Mouse (Mus musculus) MEL (cell line): Measurements from ENCODE around the gene Eif3b. TPM values are rescaled to one million over a fixed set of nuclear protein-coding genes. Genes with fewer than 3 reads are reported as not detected.

Experiments used
- DNase-seq: peaks from one replicate; pipeline ENCODE4 v3.0.0; 2011; ENCODE audit warnings: low read depth, low spot score
- H3K27ac ChIP-seq: 2 replicates; pipeline ENCODE4 v1.5.1; 2012; ENCODE audit warnings: low read depth, mild to moderate bottlenecking, control low read depth, low read length, moderate library complexity; ENCODE audit not compliant: control insufficient read depth
- H3K27me3 ChIP-seq, 2 experiments: fragments of 150-350 bp in 1 of 2; sonication (generic) in 1 of 2; 2 replicates each; pipeline ENCODE4 v1.6.1; 2012; ENCODE audit warnings: low read length in 2 of 2, mild to moderate bottlenecking in 2 of 2, improper control_type of control experiment in 1 of 2, moderate library complexity in 1 of 2; ENCODE audit not compliant: insufficient read depth in 2 of 2, control insufficient read depth in 1 of 2
- H3K36me3 ChIP-seq, 2 experiments: 2 replicates each; pipeline ENCODE4 v1.6.1; 2012 to 2014; ENCODE audit warnings: low read length in 2 of 2, improper control_type of control experiment in 1 of 2, inconsistent platforms in 1 of 2, mild to moderate bottlenecking in 1 of 2; ENCODE audit not compliant: insufficient read depth in 2 of 2, control insufficient read depth in 1 of 2
- H3K4me1 ChIP-seq, 2 experiments: fragments of 150-350 bp in 1 of 2; sonication (generic) in 1 of 2; 2 replicates each; pipeline ENCODE4 v1.6.1; 2012; ENCODE audit warnings: low read length in 2 of 2, improper control_type of control experiment in 1 of 2, mild to moderate bottlenecking in 1 of 2; ENCODE audit not compliant: insufficient read depth in 2 of 2, control insufficient read depth in 1 of 2
- H3K4me3 ChIP-seq, 2 experiments: fragments of 150-350 bp in 1 of 2; sonication (generic) in 1 of 2; 2 replicates each; pipeline ENCODE4 v1.5.1; 2012; ENCODE audit warnings: low read depth in 2 of 2, low read length in 2 of 2, mild to moderate bottlenecking in 2 of 2, moderate library complexity in 2 of 2, control low read depth in 1 of 2, improper control_type of control experiment in 1 of 2; ENCODE audit not compliant: control insufficient read depth in 1 of 2, insufficient read depth in 1 of 2
- H3K79me2 ChIP-seq: 2 replicates; pipeline ENCODE4 v1.6.1; 2012; ENCODE audit warnings: mild to moderate bottlenecking, low read length, moderate library complexity; ENCODE audit not compliant: control insufficient read depth, poor library complexity, insufficient read depth
- H3K9ac ChIP-seq: 2 replicates; pipeline ENCODE4 v1.6.1; 2012; ENCODE audit warnings: low read depth, mild to moderate bottlenecking, control low read depth, low read length, moderate library complexity; ENCODE audit not compliant: control insufficient read depth, poor library complexity, severe bottlenecking
- H3K9me3 ChIP-seq: fragments of 150-350 bp; sonication (generic); replicated peaks from 2 replicates; pipeline ENCODE4 v1.6.1; 2012; ENCODE audit warnings: mild to moderate bottlenecking, low read length, improper control_type of control experiment, moderate library complexity; ENCODE audit not compliant: insufficient read depth
- CHD1 ChIP-seq: IDR thresholded peaks from 2 replicates; pipeline ENCODE4 v1.6.1; 2012; ENCODE audit warnings: low read depth, mild to moderate bottlenecking, inconsistent platforms, low read length, improper control_type of control experiment
- CHD2 ChIP-seq: IDR thresholded peaks from 2 replicates; pipeline ENCODE4 v1.6.1; 2011; ENCODE audit warnings: low read length, improper control_type of control experiment
- CTCF ChIP-seq, 3 experiments: IDR thresholded peaks in 2 of 3; conservative IDR thresholded peaks in 1 of 3; 2 replicates each; pipeline ENCODE4 v1.5.1; 2011 to 2012; ENCODE audit warnings: low read length in 3 of 3, low read depth in 2 of 3, mild to moderate bottlenecking in 2 of 3, improper control_type of control experiment in 1 of 3, inconsistent platforms in 1 of 3, mixed read lengths in 1 of 3, moderate library complexity in 1 of 3; ENCODE audit not compliant: control insufficient read depth in 1 of 3, insufficient read depth in 1 of 3, poor library complexity in 1 of 3, severe bottlenecking in 1 of 3
- E2F4 ChIP-seq: IDR thresholded peaks from 2 replicates; pipeline ENCODE4 v1.6.1; 2011; ENCODE audit warnings: low read depth, low read length, improper control_type of control experiment, borderline replicate concordance
- ELF1 ChIP-seq: IDR thresholded peaks from 2 replicates; pipeline ENCODE4 v1.6.1; 2014; ENCODE audit warnings: low read depth, mild to moderate bottlenecking, inconsistent platforms, low read length, improper control_type of control experiment, moderate library complexity
- GABPA ChIP-seq: IDR thresholded peaks from 2 replicates; pipeline ENCODE4 v1.6.1; 2012; ENCODE audit warnings: low read depth, mild to moderate bottlenecking, inconsistent platforms, low read length, improper control_type of control experiment, moderate library complexity
- GATA1 ChIP-seq: IDR thresholded peaks from 2 replicates; pipeline ENCODE4 v1.6.1; 2011; ENCODE audit warnings: low read depth, low read length, improper control_type of control experiment
- JUND ChIP-seq: IDR thresholded peaks from 2 replicates; pipeline ENCODE4 v1.6.1; 2011; ENCODE audit warnings: low read depth, mild to moderate bottlenecking, improper control_type of control experiment, low read length
- KAT2A ChIP-seq: conservative IDR thresholded peaks from 2 replicates; pipeline ENCODE4 v1.6.1; 2012; ENCODE audit warnings: low read depth, low read length, improper control_type of control experiment, inconsistent platforms
- MAFK ChIP-seq: IDR thresholded peaks from 2 replicates; pipeline ENCODE4 v1.6.1; 2011; ENCODE audit warnings: low read depth, mild to moderate bottlenecking, low read length, improper control_type of control experiment, borderline replicate concordance
- MAZ ChIP-seq: IDR thresholded peaks from 2 replicates; pipeline ENCODE4 v1.6.1; 2012; ENCODE audit warnings: low read depth, mild to moderate bottlenecking, inconsistent platforms, low read length, improper control_type of control experiment
- MXI1 ChIP-seq: IDR thresholded peaks from 2 replicates; pipeline ENCODE4 v1.6.1; 2011; ENCODE audit warnings: mild to moderate bottlenecking, low read depth, low read length, improper control_type of control experiment
- MYC ChIP-seq: IDR thresholded peaks from 2 replicates; pipeline ENCODE4 v1.6.1; 2011; ENCODE audit warnings: low read depth, mild to moderate bottlenecking, low read length, improper control_type of control experiment, moderate library complexity
- NELFE ChIP-seq: IDR thresholded peaks from 2 replicates; pipeline ENCODE4 v1.6.1; 2011; ENCODE audit warnings: low read depth, low read length, improper control_type of control experiment
- NRF1 ChIP-seq: IDR thresholded peaks from 2 replicates; pipeline ENCODE4 v1.6.1; 2014; ENCODE audit warnings: low read depth, mild to moderate bottlenecking, inconsistent platforms, low read length, improper control_type of control experiment, moderate library complexity; ENCODE audit not compliant: poor library complexity, insufficient read depth, severe bottlenecking
- POLR2A ChIP-seq, 2 experiments: IDR thresholded peaks; 2 replicates each; pipeline ENCODE4 v1.6.1; 2011 to 2012; ENCODE audit warnings: low read length in 2 of 2, mild to moderate bottlenecking in 2 of 2, control low read depth in 1 of 2, improper control_type of control experiment in 1 of 2, low read depth in 1 of 2, moderate library complexity in 1 of 2; ENCODE audit not compliant: control insufficient read depth in 1 of 2, insufficient read depth in 1 of 2, poor library complexity in 1 of 2
- RAD21 ChIP-seq: IDR thresholded peaks from 2 replicates; pipeline ENCODE4 v1.6.1; 2011; ENCODE audit warnings: mild to moderate bottlenecking, low read depth, low read length, improper control_type of control experiment
- RCOR1 ChIP-seq: IDR thresholded peaks from 2 replicates; pipeline ENCODE4 v1.6.1; 2012; ENCODE audit warnings: low read depth, mild to moderate bottlenecking, inconsistent platforms, low read length, improper control_type of control experiment
- SIN3A ChIP-seq: IDR thresholded peaks from 2 replicates; pipeline ENCODE4 v1.6.1; 2012; ENCODE audit warnings: low read length, improper control_type of control experiment, inconsistent platforms
- SMC3 ChIP-seq: IDR thresholded peaks from 2 replicates; pipeline ENCODE4 v1.6.1; 2011; ENCODE audit warnings: low read depth, low read length, improper control_type of control experiment
- TAL1 ChIP-seq: IDR thresholded peaks from 2 replicates; pipeline ENCODE4 v1.6.1; 2012; ENCODE audit warnings: mild to moderate bottlenecking, inconsistent platforms, low read length, moderate library complexity, mixed read lengths
- TCF12 ChIP-seq: IDR thresholded peaks from 2 replicates; pipeline ENCODE4 v1.6.1; 2014; ENCODE audit warnings: low read depth, mild to moderate bottlenecking, inconsistent platforms, low read length, improper control_type of control experiment, moderate library complexity
- UBTF ChIP-seq: IDR thresholded peaks from 2 replicates; pipeline ENCODE4 v1.6.1; 2012; ENCODE audit warnings: low read depth, mild to moderate bottlenecking, inconsistent platforms, low read length, improper control_type of control experiment, moderate library complexity, borderline replicate concordance; ENCODE audit not compliant: insufficient read depth
- USF1 ChIP-seq: IDR thresholded peaks from 2 replicates; pipeline ENCODE4 v1.6.1; 2014; ENCODE audit warnings: low read depth, mild to moderate bottlenecking, inconsistent platforms, low read length, improper control_type of control experiment, moderate library complexity
- USF2 ChIP-seq, 2 experiments: IDR thresholded peaks; 2 replicates each; pipeline ENCODE4 v1.6.1; 2011 to 2012; ENCODE audit warnings: improper control_type of control experiment in 2 of 2, low read length in 2 of 2, borderline replicate concordance in 1 of 2, inconsistent platforms in 1 of 2, low read depth in 1 of 2, mild to moderate bottlenecking in 1 of 2; ENCODE audit not compliant: insufficient read depth in 1 of 2
- ZKSCAN1 ChIP-seq: IDR thresholded peaks from 2 replicates; pipeline ENCODE4 v1.6.1; 2012; ENCODE audit warnings: low read depth, mild to moderate bottlenecking, inconsistent platforms, low read length, improper control_type of control experiment, moderate library complexity
- ZMIZ1 ChIP-seq: IDR thresholded peaks from 2 replicates; pipeline ENCODE4 v1.6.1; 2012; ENCODE audit warnings: low read depth, mild to moderate bottlenecking, inconsistent platforms, low read length, improper control_type of control experiment, moderate library complexity
- ZNF384 ChIP-seq: IDR thresholded peaks from 2 replicates; pipeline ENCODE4 v1.6.1; 2012; ENCODE audit warnings: low read depth, mild to moderate bottlenecking, inconsistent platforms, low read length, improper control_type of control experiment
- polyA plus RNA-seq, 2 experiments: library from polyadenylated mRNA; stranded (reverse) in 1 of 2; unstranded in 1 of 2; fragments of >175 nt in 1 of 2; fragments of >200 nt in 1 of 2; gene quantifications; 2 replicates each; pipeline versions ENCODE4 v1.2.1 to v1.2.4; 2012; ENCODE audit warnings: low replicate concordance in 2 of 2, low read depth in 1 of 2; ENCODE audit not compliant: insufficient read length in 2 of 2, insufficient read depth in 1 of 2, missing spikeins in 1 of 2
- total RNA-seq: library from RNA; depleted of rRNA; stranded (reverse); fragments of 300-350 nt; gene quantifications from 2 replicates; pipeline ENCODE4 v1.2.3, GENCODE M21; 2012

Gene Eif3b
- total and polyA plus RNA-seq, 3 experiments, result 303 to 580 (median 376) TPM

- TF ChIP-seq CTCF (IDR thresholded peaks at IDR 0.05 in 2 of 3, conservative IDR thresholded peaks at IDR 0.05 in 1 of 3; ENCODE audit: control insufficient read depth in 1 of 3, insufficient read depth in 1 of 3, low read depth in 2 of 3, low read length in 3 of 3, poor library complexity in 1 of 3, severe bottlenecking in 1 of 3) (no peak), RCOR1 (no peak), TCF12 (no peak), USF1 (no peak), CHD1 (no peak), NRF1 (no peak), E2F4 (no peak), CHD2 (no peak), MAZ (no peak), USF2 (IDR thresholded peaks at IDR 0.05; ENCODE audit: borderline replicate concordance in 1 of 2, insufficient read depth in 1 of 2, low read depth in 1 of 2, low read length in 2 of 2) (no peak), SIN3A (no peak), KAT2A (no peak), MAFK (no peak), ZMIZ1 (no peak), RAD21 (no peak), POLR2A (IDR thresholded peaks at IDR 0.05; ENCODE audit: control insufficient read depth in 1 of 2, insufficient read depth in 1 of 2, low read depth in 1 of 2, low read length in 2 of 2, poor library complexity in 1 of 2) (no peak), JUND (no peak), ZKSCAN1 (no peak)
- TF ChIP-seq, all 39 proteins: peak for 0
Measured at GRCm38 (mm10) chr5:140378121-140378853, 40.8 kb upstream of the Eif3b start.

GRCm38 (mm10) chr5:140379299-140379698 is 39.8 kb upstream of the Eif3b start:
- peaks cover 0 to 20% of the 10 kb centered on the region in 2 experiments; a peak in 3 of 4 replicates for H3K4me1 ChIP-seq
- H3K4me3 ChIP-seq, result no peak overlapping the region
- H3K9me3 ChIP-seq, result no peaks in the 10 kb centered on the region
- H3K27me3 ChIP-seq, result no peaks in the 10 kb centered on the region
- H3K27ac ChIP-seq, result peak overlapping the region; percentile 33
- no peak overlapping the region for H3K9ac ChIP-seq
- peaks cover 0 to 16% of the 10 kb centered on the region in 2 experiments; a peak in 2 of 4 replicates for H3K36me3 ChIP-seq
- H3K79me2 ChIP-seq, result peaks cover 11% of the 10 kb centered on the region
- peak; percentile 87 for DNase-seq
- TF ChIP-seq NRF1 (no peak), UBTF (no peak), NELFE (no peak), TAL1 (peak; percentile 46), TCF12 (peak; percentile 67; the same call in 1 of the 2 replicates), GABPA (no peak), ELF1 (peak; percentile 64; the same call in 1 of the 2 replicates), MXI1 (0 out of 2 replicates have a peak, but pooled peaks have one; percentile 25), KAT2A (no peak), MYC (no peak), ZNF384 (no peak), MAZ (no peak), USF2 (IDR thresholded peaks at IDR 0.05; ENCODE audit: borderline replicate concordance in 1 of 2, insufficient read depth in 1 of 2, low read depth in 1 of 2, low read length in 2 of 2) (no peak), CHD2 (no peak), GATA1 (peak; percentile 73), RCOR1 (peak; percentile 93), SMC3 (no peak), JUND (no peak), USF1 (no peak)

More at GRCm38 (mm10) chr5:140378121-140378853, 40.8 kb upstream of the Eif3b start:
- Histone ChIP-seq H3K9me3 (no peaks in the 10 kb centered on the region), H3K4me3 (no peak overlapping the region), H3K4me1 (peaks cover 0 to 20% of the 10 kb centered on the region in 2 experiments; a peak in 3 of 4 replicates), H3K27me3 (no peaks in the 10 kb centered on the region), H3K27ac (no peak overlapping the region), H3K9ac (no peak overlapping the region), H3K79me2 (peaks cover 12% of the 10 kb centered on the region), H3K36me3 (peaks cover 0 to 16% of the 10 kb centered on the region in 2 experiments; a peak in 2 of 4 replicates)
- DNase-seq, result peak; percentile 21
